Mouse (Mus musculus) midbrain, embryonic 10.5 days (tissue): ENCODE results near the gene Rps10. TPM values are rescaled to one million over a fixed set of nuclear protein-coding genes. Genes with fewer than 3 reads are reported as not detected.
A peak's percentile ranks its signal among the peaks of the same experiment; 100 is the strongest.
"Not testable (repeated sequence)": the region's sequence is repeated elsewhere in the genome, so short reads cannot be mapped to it uniquely, and the experiment has no call there.

Experiments
- DNase-seq: peaks from one replicate; pipeline ENCODE4 v3.0.0-alpha.2; 2017; ENCODE audit warnings: low spot score
- H3K27ac ChIP-seq: fragments of 300-500 bp; sonication (generic); replicated peaks from 2 replicates; pipeline ENCODE4 v1.5.1; 2016; ENCODE audit warnings: mild to moderate bottlenecking
- H3K27me3 ChIP-seq: fragments of 300-500 bp; sonication (generic); 2 replicates; pipeline ENCODE4 v1.6.1; 2016; ENCODE audit warnings: low read depth, mild to moderate bottlenecking; ENCODE audit not compliant: poor library complexity, severe bottlenecking
- H3K36me3 ChIP-seq: fragments of 300-500 bp; sonication (generic); 2 replicates; pipeline ENCODE4 v1.6.1; 2016; ENCODE audit warnings: mild to moderate bottlenecking, moderate library complexity
- H3K4me1 ChIP-seq: fragments of 300-500 bp; sonication (generic); 2 replicates; pipeline ENCODE4 v1.6.1; 2016
- H3K4me3 ChIP-seq: fragments of 300-500 bp; sonication (generic); 2 replicates; pipeline ENCODE4 v1.5.1; 2016; ENCODE audit warnings: mild to moderate bottlenecking, moderate library complexity
- H3K9me3 ChIP-seq: fragments of 300-500 bp; sonication (generic); replicated peaks from 2 replicates; pipeline ENCODE4 v1.6.1; 2016; ENCODE audit warnings: mild to moderate bottlenecking
- WGBS: fragments of 180-500 bp; shearing (Covaris S2); methylation state at CpG from one replicate; pipeline ENCODE4 v1.1.7; 2016; 5-methylcytosine and 5-hydroxymethylcytosine counted together
- polyA plus RNA-seq: library from polyadenylated mRNA; unstranded; fragments of >200 nt; fragmentation: Nextera tagmentation; extraction: Ambion mirVana; gene quantifications from 2 replicates; pipeline ENCODE4 v1.2.1, GENCODE M21; 2016

Rps10 gene
- polyA plus RNA-seq, 1 experiment from 2014 or later, result 876 TPM

GRCm38 (mm10) chr17:27638921-27639332, 2.5 kb upstream of the Rps10 start:
- no peak for DNase-seq
- Histone ChIP-seq H3K9me3 (no peaks in the 10 kb centered on the region), H3K27ac (no peak overlapping the region), H3K4me1 (peaks cover 26% of the 10 kb centered on the region), H3K27me3 (no peaks in the 10 kb centered on the region), H3K36me3 (peaks cover 4% of the 10 kb centered on the region; the same call in 1 of the 2 replicates), H3K4me3 (no peak overlapping the region)
- WGBS, result 78% methylated on average over 20 of the region's 20 CpGs

GRCm38 (mm10) chr17:27637333-27637732, 864 bp upstream of the Rps10 start:
- 69% methylated on average over 9 of the region's 9 CpGs for WGBS
- Histone ChIP-seq H3K27me3 (no peaks in the 10 kb centered on the region), H3K36me3 (peaks cover 20% of the 10 kb centered on the region), H3K27ac (no peak overlapping the region), H3K4me1 (peaks cover 33% of the 10 kb centered on the region), H3K9me3 (no peaks in the 10 kb centered on the region), H3K4me3 (no peak overlapping the region)
- DNase-seq, result no peak

- H3K27ac ChIP-seq, result peak overlapping the region; percentile 96
- H3K36me3 ChIP-seq, result peaks cover 38% of the 10 kb centered on the region
- H3K4me3 ChIP-seq, result peak overlapping the region; percentile 82
- not testable (repeated sequence) for DNase-seq, H3K9me3 ChIP-seq, H3K27me3 ChIP-seq
- peaks cover 41% of the 10 kb centered on the region for H3K4me1 ChIP-seq
- WGBS, result 61% methylated on average over 9 of the region's 9 CpGs
Measured at GRCm38 (mm10) chr17:27635575-27635903, 930 bp downstream of the Rps10 start.

- Histone ChIP-seq H3K9me3 (no peaks in the 10 kb centered on the region), H3K36me3 (peaks cover 43% of the 10 kb centered on the region), H3K27me3 (no peaks in the 10 kb centered on the region), H3K4me1 (peaks cover 41% of the 10 kb centered on the region), H3K27ac (peak within 1 kb of the TSS; percentile 96), H3K4me3 (peak within 1 kb of the TSS; percentile 82)
- under 1% methylated on average over 72 of the region's 72 CpGs for WGBS
- DNase-seq, result peak; percentile 95
Measured at GRCm38 (mm10) chr17:27634871-27635574, 1.4 kb downstream of the Rps10 start, which contains the start of gene RPS10-NUDT3. Gene RPS10-NUDT3 (minus strand): TSS chr17:27635222.

- DNase-seq, result peak; percentile 75
- H3K27me3 ChIP-seq, result no peaks in the 10 kb centered on the region
- peaks cover 55% of the 10 kb centered on the region for H3K36me3 ChIP-seq
- H3K4me3 ChIP-seq, result no peak overlapping the region
- H3K9me3 ChIP-seq, result no peaks in the 10 kb centered on the region
- no peak overlapping the region for H3K27ac ChIP-seq
- WGBS, result 72% methylated on average over 2 of the region's 2 CpGs
- peaks cover 55% of the 10 kb centered on the region for H3K4me1 ChIP-seq
Measured at GRCm38 (mm10) chr17:27629249-27630020, 7.0 kb downstream of the Rps10 start.

GRCm38 (mm10) chr17:27628376-27628775, 8.1 kb downstream of the Rps10 start:
- 90% methylated on average over 8 of the region's 8 CpGs for WGBS
- Histone ChIP-seq H3K4me3 (no peak overlapping the region), H3K9me3 (no peaks in the 10 kb centered on the region), H3K36me3 (peaks cover 46% of the 10 kb centered on the region), H3K27me3 (no peaks in the 10 kb centered on the region), H3K4me1 (peaks cover 54% of the 10 kb centered on the region), H3K27ac (no peak overlapping the region)
- no peak for DNase-seq

- Histone ChIP-seq H3K9me3 (no peaks in the 10 kb centered on the region), H3K4me1 (peaks cover 45% of the 10 kb centered on the region), H3K4me3 (no peak overlapping the region), H3K27me3 (no peaks in the 10 kb centered on the region), H3K36me3 (peaks cover 37% of the 10 kb centered on the region), H3K27ac (no peak overlapping the region)
- 49% methylated on average over 5 of the region's 5 CpGs for WGBS
- DNase-seq, result no peak
Measured at GRCm38 (mm10) chr17:27627451-27627850, 9.0 kb downstream of the Rps10 start.

- H3K9me3 ChIP-seq, result no peaks in the 10 kb centered on the region
- peaks cover 42% of the 10 kb centered on the region for H3K4me1 ChIP-seq
- H3K27ac ChIP-seq, result peak overlapping the region; percentile 67
- H3K4me3 ChIP-seq, result no peak overlapping the region
- no peaks in the 10 kb centered on the region for H3K27me3 ChIP-seq
- peak; percentile 33 for DNase-seq
- 26% methylated on average over 5 of the region's 5 CpGs for WGBS
- H3K36me3 ChIP-seq, result peaks cover 29% of the 10 kb centered on the region
Measured at GRCm38 (mm10) chr17:27626681-27627080, 9.8 kb downstream of the Rps10 start.

- 31% methylated on average over 7 of the region's 7 CpGs for WGBS
- no peak for DNase-seq
- H3K4me3 ChIP-seq, result no peak overlapping the region
- peaks cover 19% of the 10 kb centered on the region for H3K36me3 ChIP-seq
- no peaks in the 10 kb centered on the region for H3K9me3 ChIP-seq
- H3K4me1 ChIP-seq, result peaks cover 50% of the 10 kb centered on the region
- H3K27ac ChIP-seq, result 0 out of 2 replicates have a peak overlapping the region, but pooled peaks have one; percentile 17
- H3K27me3 ChIP-seq, result no peaks in the 10 kb centered on the region
Measured at GRCm38 (mm10) chr17:27625455-27626251, 10.8 kb downstream of the Rps10 start.

- Histone ChIP-seq H3K9me3 (peaks cover under 1% of the 10 kb centered on the region; the same call in 1 of the 2 replicates), H3K27ac (peak within 1 kb of the TSS; percentile 100), H3K4me1 (peaks cover 60% of the 10 kb centered on the region), H3K27me3 (no peaks in the 10 kb centered on the region), H3K36me3 (peaks cover 19% of the 10 kb centered on the region), H3K4me3 (peak within 1 kb of the TSS; percentile 98)
- peak; percentile 90 for DNase-seq
- 9% methylated on average over 91 of the region's 91 CpGs for WGBS
Measured at GRCm38 (mm10) chr17:27623360-27624326, 12.8 kb downstream of the Rps10 start, which contains the start of gene Nudt3. Gene Nudt3 (minus strand): TSS chr17:27623495.

GRCm38 (mm10) chr17:27622611-27623359, 13.7 kb downstream of the Rps10 start:
- peak overlapping the region; percentile 98 for H3K4me3 ChIP-seq
- peak; percentile 73 for DNase-seq
- H3K36me3 ChIP-seq, result peaks cover 23% of the 10 kb centered on the region
- no peaks in the 10 kb centered on the region for H3K27me3 ChIP-seq
- WGBS, result under 1% methylated on average over 80 of the region's 80 CpGs
- peaks cover 9% of the 10 kb centered on the region for H3K9me3 ChIP-seq
- peaks cover 60% of the 10 kb centered on the region for H3K4me1 ChIP-seq
- H3K27ac ChIP-seq, result peak overlapping the region; percentile 100
